ENCODE assay signal across 17 mouse cellular contexts in the genomic region with DNA sequence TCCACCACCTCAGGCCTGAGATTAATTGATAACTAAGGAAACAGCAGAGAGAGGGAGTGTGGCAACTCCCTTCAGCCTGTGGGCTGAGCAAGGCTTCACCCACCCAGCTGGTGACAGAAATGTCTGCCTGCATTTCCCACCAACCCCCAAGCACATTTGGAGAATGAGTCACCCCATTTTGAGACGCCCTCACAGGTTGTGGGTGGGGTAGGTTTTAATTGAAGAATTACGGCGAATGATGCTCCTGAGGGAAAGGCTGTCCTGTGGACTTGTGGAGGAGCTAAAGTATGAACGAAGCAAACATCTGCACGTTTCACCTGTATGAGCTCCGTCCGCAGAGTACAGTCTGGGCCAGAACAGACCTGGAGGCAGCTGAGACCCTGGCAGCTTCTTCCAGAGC.
DNase-seq lines count a peak whose midpoint lies in the region; ATAC-seq lines count a peak whose summit lies in the region.
"Had no signal": no experiment of that assay in that cellular context is flagged by ENCODE, and none has a peak within 500 bp of the region (broad histone marks: within the 10 kb centered on the region; RNA-seq: fewer than 3 reads in every experiment).

No protein-coding gene starts in this region.

- intact Hi-C loops in left cerebral cortex, postnatal 10 days (cut with DNase I) = no loop called here

- H3K27ac ChIP-seq in forebrain, embryonic 13.5 days = no peak overlapping the region
- H3K27ac ChIP-seq in forebrain, embryonic 10.5 days = no peak overlapping the region
- H3K27ac ChIP-seq: heart, adult 2 months; hindbrain, postnatal 0 days; kidney, embryonic 15.5 days; limb, embryonic 13.5 days; liver, embryonic 15.5 days; neural tube, embryonic 12.5 days; stomach, postnatal 0 days had no signal

- ATAC-seq in forebrain, embryonic 13.5 days = 0 out of 2 replicates have a peak, but pooled peaks have one; percentile 3
- no peak for ATAC-seq in monocyte, adult 5-6 weeks (replicated peaks; ENCODE audit: insufficient number of reproducible peaks, low FRiP score, low TSS enrichment, poor library complexity, severe bottlenecking)

- H3K4me2 ChIP-seq in forebrain, embryonic 13.5 days = no peak overlapping the region
- H3K4me2 ChIP-seq: kidney, embryonic 15.5 days; limb, embryonic 13.5 days; liver, embryonic 15.5 days; midbrain, embryonic 11.5 days; neural tube, embryonic 12.5 days had no signal

- no peak overlapping the region for H3K4me3 ChIP-seq in forebrain, embryonic 13.5 days
- H3K4me3 ChIP-seq in forebrain, embryonic 10.5 days = no peak overlapping the region
- H3K4me3 ChIP-seq: erythroblast, embryonic 14.5 days; heart, adult 2 months; kidney, embryonic 15.5 days; limb, embryonic 13.5 days; liver, embryonic 15.5 days; neural tube, embryonic 12.5 days had no signal

- H3K4me1 ChIP-seq in forebrain, embryonic 13.5 days = no peaks in the 10 kb centered on the region
- peaks cover 6% of the 10 kb centered on the region for H3K4me1 ChIP-seq in forebrain, embryonic 10.5 days
- H3K4me1 ChIP-seq: liver, embryonic 15.5 days had no signal

- no peak for DNase-seq in forebrain, embryonic 10.5 days (ENCODE audit: extremely low spot score, low spot score)
- DNase-seq in left cerebral cortex, adult 8-10 months (ENCODE audit: low spot score in 2 of 2) = peak; percentile 51 to 83
- DNase-seq in left cerebral cortex, postnatal 10 days (ENCODE audit: extremely low spot score in 1 of 2, low spot score in 2 of 2) = no peak
- DNase-seq in frontal cortex, postnatal 36 days (ENCODE audit: low spot score in 2 of 2) = peak; percentile 71 to 72
- DNase-seq in right cerebral cortex, postnatal 10 days (ENCODE audit: low spot score in 2 of 2) = peak; percentile 54 to 55
- DNase-seq in adrenal gland, adult (ENCODE audit: inconsistent age in 2 of 2, low spot score in 1 of 2) = no peak

- H3K9ac ChIP-seq in forebrain, embryonic 13.5 days = no peak overlapping the region
- H3K9ac ChIP-seq: kidney, embryonic 15.5 days; limb, embryonic 13.5 days; liver, embryonic 15.5 days; neural tube, embryonic 12.5 days had no signal

- peaks cover 41% of the 10 kb centered on the region for H3K36me3 ChIP-seq in forebrain, embryonic 13.5 days (ENCODE audit: poor library complexity, severe bottlenecking)
- H3K36me3 ChIP-seq in forebrain, embryonic 10.5 days (replicated peaks) = peaks cover 13% of the 10 kb centered on the region
- H3K36me3 ChIP-seq: kidney, embryonic 15.5 days; limb, embryonic 13.5 days; liver, embryonic 15.5 days had no signal

- H3K27me3 ChIP-seq in forebrain, embryonic 13.5 days = no peaks in the 10 kb centered on the region
- H3K27me3 ChIP-seq in forebrain, embryonic 10.5 days (ENCODE audit: poor library complexity, severe bottlenecking) = no peaks in the 10 kb centered on the region
- H3K27me3 ChIP-seq: kidney, embryonic 15.5 days; limb, embryonic 13.5 days; liver, embryonic 15.5 days; neural tube, embryonic 12.5 days had no signal

- WGBS in forebrain, embryonic 13.5 days = 98% methylated on average over 7 of the region's 7 CpGs
- WGBS in forebrain, embryonic 10.5 days = 92% methylated on average over 7 of the region's 7 CpGs

- H3K9me3 ChIP-seq in forebrain, embryonic 13.5 days (replicated peaks) = no peaks in the 10 kb centered on the region
- no peaks in the 10 kb centered on the region for H3K9me3 ChIP-seq in forebrain, embryonic 10.5 days
- H3K9me3 ChIP-seq: kidney, embryonic 15.5 days; limb, embryonic 13.5 days; liver, embryonic 15.5 days; neural tube, embryonic 12.5 days had no signal

Comparison
In these comparisons a context has a peak if more than half of its experiments do, and no peak if none do; other contexts are left out.
1. DNase-seq: peak in left cerebral cortex, adult 8-10 months (2 of 2), frontal cortex, postnatal 36 days (2 of 2) and right cerebral cortex, postnatal 10 days (2 of 2); none in forebrain, embryonic 10.5 days (single experiment), left cerebral cortex, postnatal 10 days (0 of 2) and adrenal gland, adult (0 of 2).